Mouse (Mus musculus) embryonic stem cell, embryonic (primary cell): ENCODE measurements around the gene Mpig6b.

Experiments
- CTCF ChIA-PET, 4 experiments: fragments of 300-600 bp in 2 of 4; fragments of 350-600 bp in 2 of 4; sonication (Branson Sonifier 250); formaldehyde crosslinking; loops; one replicate each; lab custom pipeline; 2022; ENCODE audit warnings: inconsistent platforms in 2 of 4; lab: Charles Lee
- POLR2A ChIA-PET, 4 experiments: fragments of 300-600 bp in 2 of 4; fragments of 350-600 bp in 2 of 4; sonication (Branson Sonifier 250); formaldehyde crosslinking; loops; one replicate each; lab custom pipeline; 2022; ENCODE audit warnings: antibody characterized with exemption in 4 of 4, inconsistent platforms in 1 of 4; lab: Charles Lee

Gene Mpig6b

GRCm38 (mm10) chr17:35024691-35025488, 41.1 kb downstream of the Mpig6b start:
- CTCF ChIA-PET, result interaction anchor here (0.6 to 1.8 kb wide), 6 partner anchors 8 to 119 kb away, joined by 3 to 9 read pairs (median 6); no protein-coding TSS in a partner anchor
- POLR2A ChIA-PET, result interaction anchor here in 3 of 4 experiments (0.6 to 1.7 kb wide), 14 partner anchors 9 to 263 kb away, joined by 3 to 7 read pairs (median 3); partner anchors contain the start of genes Atp6v1g2 (in 1 of the 3), Cfb (in 1 of the 3), D17H6S53E (in 1 of the 3) and Ly6g6e (in 1 of the 3)

- POLR2A ChIA-PET, result interaction anchor here in 3 of 4 experiments (0.5 to 1.7 kb wide), 7 partner anchors 10 to 139 kb away, joined by 3 to 7 read pairs (median 4); partner anchors contain the start of genes Ly6g6e (in 1 of the 3) and Msh5 (in 1 of the 3)
- CTCF ChIA-PET, result interaction anchor here in 1 of 4 experiments (1.8 kb wide), 1 partner anchor 73 kb away, joined by 3 read pairs; no protein-coding TSS in a partner anchor
Observed at GRCm38 (mm10) chr17:35024261-35024660, 41.7 kb downstream of the Mpig6b start.

- ChIA-PET POLR2A (interaction anchor here in 3 of 4 experiments (0.5 to 1.7 kb wide), 8 partner anchors 9 to 139 kb away, joined by 3 to 7 read pairs (median 4); partner anchors contain the start of genes Ly6g6e (in 1 of the 3) and Msh5 (in 1 of the 3)), CTCF (interaction anchor here in 1 of 4 experiments (1.8 kb wide), 1 partner anchor 73 kb away, joined by 3 read pairs; no protein-coding TSS in a partner anchor)
Observed at GRCm38 (mm10) chr17:35023756-35024155, 42.2 kb downstream of the Mpig6b start.

GRCm38 (mm10) chr17:35023221-35023620, 42.8 kb downstream of the Mpig6b start:
- ChIA-PET POLR2A (interaction anchor here in 2 of 4 experiments (1.0 to 2.5 kb wide), 7 partner anchors 14 to 140 kb away, joined by 3 to 10 read pairs (median 4); partner anchors contain the start of genes Csnk2b (in 1 of the 2), Gpank1 (in 1 of the 2) and Ly6g6e (in 1 of the 2)), CTCF (interaction anchor here in 2 of 4 experiments (1.4 to 2.7 kb wide), 3 partner anchors 10 to 74 kb away, joined by 3 to 12 read pairs (median 3); partner anchors contain the start of gene Abhd16a (in 1 of the 2))

- CTCF ChIA-PET, result interaction anchor here (0.6 to 2.7 kb wide), 18 partner anchors 8 to 478 kb away, joined by 3 to 27 read pairs (median 5); partner anchors contain the start of genes Abhd16a (in 1 of the 4), Clic1 (in 1 of the 4), Csnk2b (in 1 of the 4) and Ddah2 (in 1 of the 4)
Observed at GRCm38 (mm10) chr17:35022541-35023060, 43.4 kb downstream of the Mpig6b start.

GRCm38 (mm10) chr17:35021842-35022477, 44.0 kb downstream of the Mpig6b start:
- ChIA-PET CTCF (interaction anchor here (0.5 to 2.7 kb wide), 62 partner anchors 8 to 511 kb away, joined by 3 to 27 read pairs (median 4); partner anchors contain the start of genes Csnk2b (in 3 of the 4), Gpank1 (in 3 of the 4), Msh5 (in 3 of the 4) and Abhd16a (in 2 of the 4)), POLR2A (interaction anchor here (0.6 to 2.8 kb wide), 51 partner anchors 8 to 220 kb away, joined by 3 to 15 read pairs (median 4); partner anchors contain the start of genes Gpank1 (in 3 of the 4), Msh5 (in 3 of the 4), Csnk2b (in 2 of the 4) and D17H6S53E (in 2 of the 4))

More at GRCm38 (mm10) chr17:35022541-35023060, 43.4 kb downstream of the Mpig6b start:
- POLR2A ChIA-PET, result interaction anchor here in 3 of 4 experiments (0.6 to 2.8 kb wide), 27 partner anchors 8 to 146 kb away, joined by 3 to 15 read pairs (median 3); partner anchors contain the start of genes Csnk2b (in 2 of the 3), D17H6S53E (in 2 of the 3), Ddah2 (in 2 of the 3) and Gpank1 (in 2 of the 3)

- ChIA-PET POLR2A (interaction anchor here (0.6 to 2.8 kb wide), 41 partner anchors 9 to 221 kb away, joined by 3 to 15 read pairs (median 4); partner anchors contain the start of genes Gpank1 (in 3 of the 4), Msh5 (in 3 of the 4), Csnk2b (in 2 of the 4) and D17H6S53E (in 2 of the 4)), CTCF (interaction anchor here (0.5 to 2.7 kb wide), 68 partner anchors 8 to 450 kb away, joined by 3 to 27 read pairs (median 4); partner anchors contain the start of genes Csnk2b (in 3 of the 4), Gpank1 (in 3 of the 4), Msh5 (in 3 of the 4) and Abhd16a (in 2 of the 4))
Observed at GRCm38 (mm10) chr17:35021163-35021808, 44.7 kb downstream of the Mpig6b start.

GRCm38 (mm10) chr17:35020551-35020950, 45.4 kb downstream of the Mpig6b start:
- CTCF ChIA-PET, result interaction anchor here (0.5 to 2.7 kb wide), 38 partner anchors 9 to 449 kb away, joined by 3 to 27 read pairs (median 5); partner anchors contain the start of genes Abhd16a (in 2 of the 4), Csnk2b (in 2 of the 4), Gpank1 (in 2 of the 4) and Msh5 (in 2 of the 4)
- POLR2A ChIA-PET, result interaction anchor here in 3 of 4 experiments (0.9 to 2.8 kb wide), 25 partner anchors 10 to 222 kb away, joined by 3 to 15 read pairs (median 4); partner anchors contain the start of genes Ddah2 (in 2 of the 3), Ddx39b (in 2 of the 3), Gpank1 (in 2 of the 3) and Csnk2b (in 1 of the 3)

GRCm38 (mm10) chr17:35019894-35020293, 46.1 kb downstream of the Mpig6b start:
- CTCF ChIA-PET, result interaction anchor here in 2 of 4 experiments (0.5 to 2.5 kb wide), 4 partner anchors 10 to 93 kb away, joined by 3 to 27 read pairs (median 6); partner anchors contain the start of gene Abhd16a (in 1 of the 2)

GRCm38 (mm10) chr17:35018171-35018570, 47.8 kb downstream of the Mpig6b start:
- ChIA-PET CTCF (interaction anchor here in 1 of 4 experiments (0.7 to 0.8 kb wide), 2 partner anchors 12 to 66 kb away, joined by 3 read pairs; no protein-coding TSS in a partner anchor), POLR2A (interaction anchor here in 3 of 4 experiments (0.6 to 2.6 kb wide), 14 partner anchors 10 to 226 kb away, joined by 3 to 6 read pairs (median 3); partner anchors contain the start of genes Ddah2 (in 1 of the 3), Ly6g6e (in 1 of the 3) and Sapcd1 (in 1 of the 3))

More at GRCm38 (mm10) chr17:35019894-35020293, 46.1 kb downstream of the Mpig6b start:
- POLR2A ChIA-PET, result interaction anchor here in 3 of 4 experiments (1.2 to 2.8 kb wide), 5 partner anchors 8 to 127 kb away, joined by 4 to 13 read pairs (median 7); partner anchors contain the start of genes Ddah2 (in 1 of the 3), Msh5 (in 1 of the 3), Sapcd1 (in 1 of the 3) and Vars (in 1 of the 3)

GRCm38 (mm10) chr17:35017706-35018030, 48.3 kb downstream of the Mpig6b start:
- ChIA-PET CTCF (interaction anchor here in 1 of 4 experiments (0.8 kb wide), 1 partner anchor 12 kb away, joined by 3 read pairs; no protein-coding TSS in a partner anchor), POLR2A (interaction anchor here in 2 of 4 experiments (0.7 to 2.6 kb wide), 11 partner anchors 9 to 130 kb away, joined by 3 to 6 read pairs (median 4); partner anchors contain the start of genes Ddah2 (in 1 of the 2), Ly6g6e (in 1 of the 2) and Sapcd1 (in 1 of the 2))

GRCm38 (mm10) chr17:35016791-35017705, 48.9 kb downstream of the Mpig6b start:
- ChIA-PET POLR2A (interaction anchor here in 2 of 4 experiments (0.6 to 2.6 kb wide), 9 partner anchors 9 to 130 kb away, joined by 3 to 6 read pairs (median 3); partner anchors contain the start of genes Ddah2 (in 1 of the 2), Ly6g6e (in 1 of the 2) and Sapcd1 (in 1 of the 2)), CTCF (interaction anchor here in 1 of 4 experiments (0.5 to 1.1 kb wide), 2 partner anchors 8 to 15 kb away, joined by 3 read pairs; no protein-coding TSS in a partner anchor)

GRCm38 (mm10) chr17:35016376-35016775, 49.6 kb downstream of the Mpig6b start, which contains the start of gene Vwa7:
Gene Vwa7, plus strand, starts transcription at chr17:35016579.
- ChIA-PET CTCF (interaction anchor here in 1 of 4 experiments (1.1 kb wide), 1 partner anchor 14 kb away, joined by 3 read pairs; no protein-coding TSS in a partner anchor), POLR2A (interaction anchor here in 2 of 4 experiments (0.7 to 2.6 kb wide), 6 partner anchors 16 to 130 kb away, joined by 3 to 6 read pairs (median 3); partner anchors contain the start of gene Ly6g6e (in 2 of the 2))
